Mouse (Mus musculus) ES-E14 (cell line): ENCODE data around the gene Hspb7. TPM values are rescaled to one million over a fixed set of nuclear protein-coding genes. Genes with fewer than 3 reads are reported as not detected.

Experiments
- DNase-seq: peaks from one replicate; pipeline ENCODE4 v3.0.0-alpha.2; 2013; ENCODE audit warnings: low read depth, low spot score
- H3K27ac ChIP-seq: 2 replicates; pipeline ENCODE4 v1.5.1; 2012; ENCODE audit warnings: low read depth, mild to moderate bottlenecking, low read length, moderate library complexity, mixed read lengths; ENCODE audit not compliant: poor library complexity, insufficient read depth, severe bottlenecking
- H3K36me3 ChIP-seq: 2 replicates; pipeline ENCODE4 v1.6.1; 2012; ENCODE audit warnings: mild to moderate bottlenecking, low read length, moderate library complexity, mixed read lengths; ENCODE audit not compliant: control insufficient read depth, poor library complexity, insufficient read depth, severe bottlenecking
- H3K4me1 ChIP-seq, 2 experiments: fragments of 150-350 bp in 1 of 2; sonication (generic) in 1 of 2; 2 replicates each; pipeline ENCODE4 v1.6.1; 2012; ENCODE audit warnings: low read length in 2 of 2, mild to moderate bottlenecking in 1 of 2, mixed read lengths in 1 of 2; ENCODE audit not compliant: control insufficient read depth in 2 of 2, insufficient read depth in 2 of 2, poor library complexity in 1 of 2
- H3K4me3 ChIP-seq, 2 experiments: fragments of 150-350 bp in 1 of 2; sonication (generic) in 1 of 2; 2 replicates each; pipeline ENCODE4 v1.5.1; 2012; ENCODE audit warnings: low read length in 2 of 2, low read depth in 1 of 2, mild to moderate bottlenecking in 1 of 2, mixed read lengths in 1 of 2; ENCODE audit not compliant: insufficient read depth in 1 of 2, poor library complexity in 1 of 2, severe bottlenecking in 1 of 2
- H3K9ac ChIP-seq: 2 replicates; pipeline ENCODE4 v1.6.1; 2012; ENCODE audit warnings: low read depth, mild to moderate bottlenecking, low read length, mixed read lengths; ENCODE audit not compliant: poor library complexity, insufficient read depth, severe bottlenecking
- H3K9me3 ChIP-seq: fragments of 150-350 bp; sonication (generic); 2 replicates; pipeline ENCODE4 v1.6.1; 2012; ENCODE audit warnings: low read depth, mild to moderate bottlenecking, low read length; ENCODE audit not compliant: control insufficient read depth, insufficient read depth
- CHD2 ChIP-seq: IDR thresholded peaks from 2 replicates; pipeline ENCODE4 v1.6.1; 2014; ENCODE audit warnings: mild to moderate bottlenecking, low read depth, low read length, inconsistent platforms
- HCFC1 ChIP-seq: IDR thresholded peaks from 2 replicates; pipeline ENCODE4 v1.6.1; 2012; ENCODE audit warnings: low read length, inconsistent platforms, borderline replicate concordance; ENCODE audit not compliant: insufficient read depth
- MAFK ChIP-seq: IDR thresholded peaks from 2 replicates; pipeline ENCODE4 v1.6.1; 2014; ENCODE audit warnings: mild to moderate bottlenecking, low read depth, low read length, inconsistent platforms; ENCODE audit not compliant: insufficient read depth
- ZC3H11A ChIP-seq: IDR thresholded peaks from 2 replicates; pipeline ENCODE4 v1.6.1; 2012; ENCODE audit warnings: low read depth, mild to moderate bottlenecking, inconsistent platforms, low read length, borderline replicate concordance
- ZNF384 ChIP-seq: IDR thresholded peaks from 2 replicates; pipeline ENCODE4 v1.6.1; 2012; ENCODE audit warnings: low read depth, low read length, inconsistent platforms
- in situ Hi-C, 2 experiments: fragments of 600-800 bp; cut with MboI; formaldehyde crosslinking; loops; one replicate each; pipeline ENCODE4 v1.15.1; 2025; ENCODE audit warnings: low sequenced_read_pairs in 2 of 2, inconsistent platforms in 1 of 2; ENCODE audit not compliant: unreplicated experiment in 2 of 2
- total RNA-seq: library from RNA; depleted of rRNA; stranded (reverse); fragments of 300-350 nt; gene quantifications from 2 replicates; pipeline ENCODE4 v1.2.3, GENCODE M21; 2012

The Hspb7 gene
- total RNA-seq, 1 experiment: not detected

GRCm38 (mm10) chr4:141466844-141467580 is 46.4 kb downstream of the Hspb7 start:
- H3K4me1 ChIP-seq: peaks cover 0 to 4% of the 10 kb centered on the region in 2 experiments; a peak in 1 of 4 replicates
- no peaks in the 10 kb centered on the region for H3K9me3 ChIP-seq
- DNase-seq: no peak
- TF ChIP-seq MAFK: no peak
- no peak for TF ChIP-seq ZC3H11A
- no peak for TF ChIP-seq ZNF384
- TF ChIP-seq HCFC1: no peak
- TF ChIP-seq CHD2: no peak
- no peak overlapping the region for H3K27ac ChIP-seq
- H3K9ac ChIP-seq: no peak overlapping the region
- in situ Hi-C loops: no loop called here
- peaks cover 61% of the 10 kb centered on the region for H3K36me3 ChIP-seq
- H3K4me3 ChIP-seq: no peak overlapping the region

GRCm38 (mm10) chr4:141467581-141467927 is 47.0 kb downstream of the Hspb7 start:
- H3K9ac ChIP-seq: no peak overlapping the region
- no peak overlapping the region for H3K4me3 ChIP-seq
- TF ChIP-seq ZC3H11A: no peak
- no peak for TF ChIP-seq ZNF384
- TF ChIP-seq HCFC1: no peak
- H3K4me1 ChIP-seq: peaks cover 0 to 4% of the 10 kb centered on the region in 2 experiments; a peak in 1 of 4 replicates
- H3K36me3 ChIP-seq: peaks cover 67% of the 10 kb centered on the region
- no peak overlapping the region for H3K27ac ChIP-seq
- in situ Hi-C loops: no loop called here
- H3K9me3 ChIP-seq: no peaks in the 10 kb centered on the region
- DNase-seq: no peak

DNA sequence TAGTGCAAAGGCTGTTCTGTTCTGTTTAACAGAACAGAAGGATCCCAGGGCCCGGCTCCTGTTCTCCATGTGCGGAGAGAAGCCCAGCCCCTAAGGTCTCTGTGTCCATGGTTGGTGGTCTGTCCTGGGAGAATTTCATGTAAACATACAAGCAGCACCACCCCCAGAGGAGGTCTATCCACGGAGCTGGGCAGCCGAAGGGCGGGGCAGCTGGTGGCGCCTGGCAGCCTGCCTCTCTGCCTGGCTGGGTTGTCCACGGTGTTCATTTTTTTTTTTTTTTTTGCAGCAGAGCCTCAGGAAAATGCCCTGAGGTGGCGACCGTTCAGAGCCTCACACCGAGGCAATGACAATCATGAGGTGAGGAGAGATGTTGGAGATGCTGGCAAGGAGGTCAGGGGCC is 48.0 kb downstream of the Hspb7 start:
- in situ Hi-C loops: no loop called here
- no peak overlapping the region for H3K4me3 ChIP-seq
- peaks cover 75% of the 10 kb centered on the region for H3K36me3 ChIP-seq
- no peak for DNase-seq
- H3K9ac ChIP-seq: no peak overlapping the region
- H3K27ac ChIP-seq: no peak overlapping the region
- TF ChIP-seq ZNF384 (no peak), HCFC1 (no peak), CHD2 (no peak), ZC3H11A (no peak)
- peaks cover 2 to 4% of the 10 kb centered on the region in 2 experiments; a peak in 1 of 4 replicates for H3K4me1 ChIP-seq
- H3K9me3 ChIP-seq: no peaks in the 10 kb centered on the region

DNA sequence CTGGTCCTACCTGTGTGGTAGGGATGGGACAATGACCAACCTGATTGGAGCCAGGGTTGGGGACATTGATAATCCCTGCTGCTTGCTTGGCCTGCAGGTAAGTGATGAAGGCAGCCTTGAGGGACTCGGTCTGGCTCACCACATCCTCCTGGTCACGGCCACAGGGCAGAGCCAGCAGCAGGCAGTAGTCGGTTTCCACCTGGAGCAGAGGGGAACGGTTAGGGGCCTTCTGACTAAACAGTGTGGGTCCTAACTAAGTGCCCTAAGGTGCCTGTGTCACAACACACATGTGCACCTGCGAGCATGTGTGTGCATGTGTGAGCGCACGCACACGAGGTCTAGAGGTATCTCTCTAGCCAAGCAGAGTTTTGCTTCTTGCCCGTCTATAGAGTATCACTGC is 48.8 kb downstream of the Hspb7 start:
- no peak for DNase-seq
- Histone ChIP-seq H3K27ac (no peak overlapping the region), H3K36me3 (peaks cover 81% of the 10 kb centered on the region), H3K4me3 (no peak overlapping the region), H3K9me3 (no peaks in the 10 kb centered on the region), H3K9ac (no peak overlapping the region), H3K4me1 (peaks cover 3 to 8% of the 10 kb centered on the region in 2 experiments; a peak in 1 of 4 replicates)
- in situ Hi-C loops: no loop called here
- TF ChIP-seq CHD2: no peak
- no peak for TF ChIP-seq MAFK
- TF ChIP-seq ZC3H11A: no peak
- no peak for TF ChIP-seq ZNF384
- TF ChIP-seq HCFC1: no peak

DNA sequence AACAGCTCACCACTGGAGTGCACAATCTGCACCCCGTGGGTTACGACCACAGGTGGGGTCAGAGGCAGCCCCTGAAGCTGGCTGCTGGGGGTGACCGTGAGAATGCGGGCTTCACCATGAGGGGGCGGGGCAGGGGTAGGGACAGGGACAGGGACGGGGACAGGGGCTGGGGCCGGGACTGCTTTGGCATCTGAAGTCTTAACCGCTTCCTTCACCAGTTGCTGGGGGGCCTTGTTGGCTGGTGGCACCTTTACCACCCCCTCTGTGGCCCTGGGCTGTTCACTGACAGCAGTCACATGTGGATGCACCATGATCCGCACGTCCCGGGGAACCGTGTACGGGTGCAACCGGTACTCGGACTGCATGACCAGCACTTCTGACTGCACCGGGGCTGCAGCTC is 50.9 kb downstream of the Hspb7 start:
- in situ Hi-C loops: no loop called here
- Histone ChIP-seq H3K9me3 (no peaks in the 10 kb centered on the region), H3K9ac (no peak overlapping the region), H3K36me3 (peaks cover 86% of the 10 kb centered on the region), H3K27ac (no peak overlapping the region), H3K4me1 (peaks cover 3 to 5% of the 10 kb centered on the region in 2 experiments; a peak in 1 of 4 replicates), H3K4me3 (no peak overlapping the region)
- TF ChIP-seq HCFC1 (no peak), MAFK (no peak), CHD2 (no peak), ZC3H11A (no peak), ZNF384 (no peak)
- no peak for DNase-seq
